In the genomic region with DNA sequence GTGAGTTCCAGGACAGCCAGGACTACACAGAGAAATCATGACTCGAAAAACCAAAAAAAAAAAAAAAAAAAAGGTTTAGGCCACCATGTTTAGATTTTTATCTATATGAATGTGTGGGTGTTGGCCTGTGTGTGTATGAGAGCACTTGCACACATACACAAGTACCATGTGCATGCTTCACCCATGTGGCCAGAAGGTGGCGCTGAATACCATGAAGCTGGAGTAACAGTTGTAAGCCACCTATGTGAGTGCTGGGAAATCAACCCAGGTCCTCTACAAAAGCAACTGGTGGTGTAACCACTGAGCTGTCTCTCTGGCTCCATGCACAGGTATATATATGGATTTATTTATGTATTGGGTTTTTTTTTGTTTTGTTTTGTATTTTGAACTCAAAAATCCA, we compare ENCODE assay signal across 9 mouse cellular contexts. TPM values are rescaled to one million over a fixed set of nuclear protein-coding genes. Genes with fewer than 3 reads are reported as not detected.
A peak's percentile ranks its signal among the peaks of the same experiment; 100 is the strongest.
DNase-seq lines count a peak whose midpoint lies in the region; ATAC-seq and TF ChIP-seq lines count a peak whose summit lies in the region.
"Had no signal": no experiment of that assay in that cellular context is flagged by ENCODE, and none has a peak within 500 bp of the region (broad histone marks: within the 10 kb centered on the region; RNA-seq: fewer than 3 reads in every experiment).

No protein-coding gene starts in this region.

- peak; percentile 47; the same call in 1 of the 2 replicates for TF ChIP-seq CTCF in kidney, postnatal 0 days (IDR thresholded peaks at IDR 0.05; ENCODE audit: low read depth)
- TF ChIP-seq CTCF in CH12.LX (conservative IDR thresholded peaks at IDR 0.05 in 1 of 2, IDR thresholded peaks at IDR 0.05 in 1 of 2; ENCODE audit: low read depth in 2 of 2, low read length in 2 of 2) = peak; percentile 14 to 57; a peak in 2 of 4 replicates

- no peaks in the 10 kb centered on the region for H3K27me3 ChIP-seq in kidney, postnatal 0 days (ENCODE audit: insufficient read depth, low read length)
- no peaks in the 10 kb centered on the region for H3K27me3 ChIP-seq in CH12.LX (replicated peaks)

- WGBS in kidney, postnatal 0 days = 55% methylated on average over 2 of the region's 2 CpGs

- peak; percentile 52 for TF ChIP-seq RAD21 in CH12.LX (IDR thresholded peaks at IDR 0.05; ENCODE audit: low read depth, low read length)

- ATAC-seq in kidney, postnatal 0 days (replicated peaks; ENCODE audit: low FRiP score, low read depth) = no peak
- peak; percentile 69 for ATAC-seq in megakaryocyte progenitor cell, adult 5-6 weeks (replicated peaks; ENCODE audit: poor library complexity)
- ATAC-seq in monocyte, adult 5-6 weeks (replicated peaks; ENCODE audit: insufficient number of reproducible peaks, low FRiP score, low TSS enrichment, poor library complexity, severe bottlenecking) = no peak

- in situ Hi-C loops in CH12.LX (cut with MboI; ENCODE audit: low pct_ligation_motif_present, low pct_unique_long_range_greater_than_20kb, low sequenced_read_pairs) = no loop called here

- H3K79me2 ChIP-seq in CH12.LX (replicated peaks; ENCODE audit: control insufficient read depth, extremely low read depth, insufficient read depth, poor library complexity, severe bottlenecking) = no peaks in the 10 kb centered on the region

- H3K9me3 ChIP-seq in kidney, postnatal 0 days (replicated peaks; ENCODE audit: low read length) = no peaks in the 10 kb centered on the region
- peaks cover 2% of the 10 kb centered on the region for H3K9me3 ChIP-seq in CH12.LX (replicated peaks; ENCODE audit: low read length)

- no peak overlapping the region for H3K27ac ChIP-seq in kidney, postnatal 0 days
- H3K27ac ChIP-seq in CH12.LX (ENCODE audit: insufficient read depth, low read depth) = no peak overlapping the region

- dilution Hi-C loops in CH12.LX (cut with MboI; ENCODE audit: extremely low pct_ligation_motif_present, extremely low pct_unique_long_range_greater_than_20kb, low sequenced_read_pairs) = no loop called here

- no peak for TF ChIP-seq POLR2A in CH12.LX (IDR thresholded peaks at IDR 0.05; ENCODE audit: low read depth, low read length)

- H3K4me3 ChIP-seq in kidney, postnatal 0 days (replicated peaks; ENCODE audit: low read depth, low read length) = no peak overlapping the region
- no peak overlapping the region for H3K4me3 ChIP-seq in CH12.LX (replicated peaks in 1 of 3; ENCODE audit: low read depth in 2 of 3, low read length in 2 of 3, poor library complexity in 1 of 3)

- H3K36me3 ChIP-seq in kidney, postnatal 0 days (ENCODE audit: insufficient read depth, low read length) = no peaks in the 10 kb centered on the region
- H3K36me3 ChIP-seq in CH12.LX (replicated peaks in 1 of 2; ENCODE audit: control insufficient read depth in 1 of 2, insufficient read depth in 1 of 2, low read length in 1 of 2) = peaks cover 9 to 26% of the 10 kb centered on the region in 2 experiments

- no peaks in the 10 kb centered on the region for H3K4me1 ChIP-seq in kidney, postnatal 0 days (replicated peaks; ENCODE audit: insufficient read depth, low read length)
- no peaks in the 10 kb centered on the region for H3K4me1 ChIP-seq in CH12.LX (ENCODE audit: control insufficient read depth in 1 of 2, insufficient read depth in 2 of 2)

- TF ChIP-seq EP300 in CH12.LX (IDR thresholded peaks at IDR 0.05; ENCODE audit: low read length) = no peak

- DNase-seq in kidney, postnatal 0 days (ENCODE audit: low spot score) = no peak
- DNase-seq in kidney, adult 9 months = no peak
- DNase-seq in CH12.LX (ENCODE audit: extremely low read depth) (peak; percentile 35), ZHBTc4 (ENCODE audit: low read depth, low spot score) (peak; percentile 83)
- DNase-seq in right cerebral cortex, postnatal 4 days = no peak
- DNase-seq in layer of hippocampus, postnatal 25 days (ENCODE audit: extremely low spot score in 1 of 2, low spot score in 1 of 2) = no peak
- DNase-seq: midbrain, embryonic 14.5 days had no signal

- no peak overlapping the region for H3K9ac ChIP-seq in kidney, postnatal 0 days (ENCODE audit: low read depth, low read length)
- no peak overlapping the region for H3K9ac ChIP-seq in CH12.LX (ENCODE audit: insufficient read depth, low read depth)

- H3K4me2 ChIP-seq in kidney, postnatal 0 days (ENCODE audit: low read length) = no peak overlapping the region
- H3K4me2 ChIP-seq in CH12.LX (ENCODE audit: insufficient read depth, low read depth, poor library complexity, severe bottlenecking) = no peak overlapping the region

TF ChIP-seq in CH12.LX, 34 proteins besides CTCF, POLR2A, EP300 and RAD21:
- 0 out of 2 replicates have a peak, but pooled peaks have one; percentile 16 for TF ChIP-seq MYC (IDR thresholded peaks at IDR 0.05; ENCODE audit: low read depth, low read length)
- TF ChIP-seq KAT2A (IDR thresholded peaks at IDR 0.05; ENCODE audit: insufficient replicate concordance, low read length) = no peak
- peak; percentile 56 for TF ChIP-seq SMC3 (IDR thresholded peaks at IDR 0.05; ENCODE audit: low read depth, low read length)

RNA-seq across cellular contexts. Expression of gene Creb3l3, which starts 11.7 kb away (rescaled TPM):
- 0.29 and 0.36 TPM in 2 replicates for polyA plus RNA-seq in kidney, postnatal 0 days (2015; fragmentation: Nextera tagmentation; extraction: Ambion mirVana)
- total RNA-seq in CH12.LX (2012; rRNA removed) = not detected in 2 replicates
- not detected in 2 replicates for total RNA-seq in CH12.LX (2014; rRNA removed)
- polyA plus RNA-seq in CH12.LX (2012; ENCODE audit: insufficient read length, low read depth) = 0.13 TPM in 1 of 2 replicates, not detected in the other
- 0.54 and 0.88 TPM in 2 replicates for total RNA-seq in megakaryocyte progenitor cell, adult 5-6 weeks (2015)
- 0.30 and 0.58 TPM in 2 replicates for total RNA-seq in megakaryocyte progenitor cell, adult 5-6 weeks (2017)
- under 1 TPM; 0.81 to 0.94 TPM for total RNA-seq in layer of hippocampus, postnatal 25 days (2021)
- total RNA-seq in monocyte, adult 5-6 weeks (2017) = 0.39 TPM in 1 of 3 replicates, not detected in the others

RNA-seq across cellular contexts. Expression of gene Thop1, which starts 17.2 kb away (rescaled TPM):
- 30.6 and 34.2 TPM in 2 replicates for polyA plus RNA-seq in kidney, postnatal 0 days (2015; fragmentation: Nextera tagmentation; extraction: Ambion mirVana)
- 123 and 136 TPM in 2 replicates for total RNA-seq in CH12.LX (2012; rRNA removed)
- total RNA-seq in CH12.LX (2014; rRNA removed) = 70.9 and 81.1 TPM in 2 replicates
- 94.5 and 105 TPM in 2 replicates for polyA plus RNA-seq in CH12.LX (2012; ENCODE audit: insufficient read length, low read depth)
- 12.7 and 15.6 TPM in 2 replicates for total RNA-seq in megakaryocyte progenitor cell, adult 5-6 weeks (2015)
- total RNA-seq in megakaryocyte progenitor cell, adult 5-6 weeks (2017) = 28.0 and 28.7 TPM in 2 replicates
- 10 to 100 TPM; 51.3 to 54.6 TPM for total RNA-seq in layer of hippocampus, postnatal 25 days (2021)
- 2.5 to 3.6 TPM (median 2.8 TPM) in 3 replicates for total RNA-seq in monocyte, adult 5-6 weeks (2017)

RNA-seq across cellular contexts. Expression of gene Map2k2, which starts 18.7 kb away (rescaled TPM):
- 162 and 166 TPM in 2 replicates for polyA plus RNA-seq in kidney, postnatal 0 days (2015; fragmentation: Nextera tagmentation; extraction: Ambion mirVana)
- total RNA-seq in CH12.LX (2012; rRNA removed) (127 and 146 TPM in 2 replicates), CH12.LX (2014; rRNA removed) (67.2 and 79.2 TPM in 2 replicates)
- polyA plus RNA-seq in CH12.LX (2012; ENCODE audit: insufficient read length, low read depth) = 120 and 130 TPM in 2 replicates
- 34.4 and 42.5 TPM in 2 replicates for total RNA-seq in megakaryocyte progenitor cell, adult 5-6 weeks (2015)
- 50.1 and 54.9 TPM in 2 replicates for total RNA-seq in megakaryocyte progenitor cell, adult 5-6 weeks (2017)
- total RNA-seq in layer of hippocampus, postnatal 25 days (2021) = 100 to 1,000 TPM; 123 to 127 TPM
- 62.4 to 77.3 TPM (median 66.5 TPM) in 3 replicates for total RNA-seq in monocyte, adult 5-6 weeks (2017)

RNA-seq across cellular contexts. Expression of gene Sgta, which starts 27.0 kb away (rescaled TPM):
- polyA plus RNA-seq in kidney, postnatal 0 days (2015; fragmentation: Nextera tagmentation; extraction: Ambion mirVana) = 161 and 168 TPM in 2 replicates
- total RNA-seq in CH12.LX (2012; rRNA removed) = 104 and 110 TPM in 2 replicates
- 61.1 and 67.6 TPM in 2 replicates for total RNA-seq in CH12.LX (2014; rRNA removed)
- polyA plus RNA-seq in CH12.LX (2012; ENCODE audit: insufficient read length, low read depth) = 118 and 123 TPM in 2 replicates
- 27.0 and 37.6 TPM in 2 replicates for total RNA-seq in megakaryocyte progenitor cell, adult 5-6 weeks (2015)
- 31.1 and 31.7 TPM in 2 replicates for total RNA-seq in megakaryocyte progenitor cell, adult 5-6 weeks (2017)
- total RNA-seq in layer of hippocampus, postnatal 25 days (2021) = 100 to 1,000 TPM; 171 to 178 TPM
- 27.8 to 50.9 TPM (median 31.5 TPM) in 3 replicates for total RNA-seq in monocyte, adult 5-6 weeks (2017)

RNA-seq across cellular contexts. Expression of gene Zbtb7a, which starts 48.0 kb away (rescaled TPM):
- 33.7 and 37.4 TPM in 2 replicates for polyA plus RNA-seq in kidney, postnatal 0 days (2015; fragmentation: Nextera tagmentation; extraction: Ambion mirVana)
- total RNA-seq in CH12.LX (2012; rRNA removed) (15.3 and 18.2 TPM in 2 replicates), CH12.LX (2014; rRNA removed) (3.0 TPM in 2 replicates)
- polyA plus RNA-seq in CH12.LX (2012; ENCODE audit: insufficient read length, low read depth) = 20.1 and 21.3 TPM in 2 replicates
- total RNA-seq in megakaryocyte progenitor cell, adult 5-6 weeks (2015) = 17.4 and 18.9 TPM in 2 replicates
- 7.7 and 8.6 TPM in 2 replicates for total RNA-seq in megakaryocyte progenitor cell, adult 5-6 weeks (2017)
- 100 to 1,000 TPM in 1 of 2 experiments, 10 to 100 TPM in 1; 94.7 to 101 TPM for total RNA-seq in layer of hippocampus, postnatal 25 days (2021)
- 28.4 to 40.6 TPM (median 30.5 TPM) in 3 replicates for total RNA-seq in monocyte, adult 5-6 weeks (2017)

Comparison
In these comparisons a context has a peak if more than half of its experiments do, and no peak if none do; other contexts are left out.
1. DNase-seq: peak in CH12.LX (single experiment) and ZHBTc4 (single experiment); none in kidney, postnatal 0 days (single experiment), kidney, adult 9 months (single experiment), right cerebral cortex, postnatal 4 days (single experiment) and layer of hippocampus, postnatal 25 days (0 of 2).